Mouse (Mus musculus) stomach, postnatal 0 days (tissue): ENCODE results near the gene Pak7.

Experiments
- CTCF ChIP-seq: IDR thresholded peaks from 2 replicates; pipeline ENCODE4 v1.5.1; 2016; ENCODE audit warnings: antibody characterized with exemption, low read depth, mild to moderate bottlenecking, moderate library complexity
- EP300 ChIP-seq: optimal IDR thresholded peaks from 2 replicates; pipeline ENCODE3; 2016; ENCODE audit warnings: antibody characterized with exemption

DNA sequence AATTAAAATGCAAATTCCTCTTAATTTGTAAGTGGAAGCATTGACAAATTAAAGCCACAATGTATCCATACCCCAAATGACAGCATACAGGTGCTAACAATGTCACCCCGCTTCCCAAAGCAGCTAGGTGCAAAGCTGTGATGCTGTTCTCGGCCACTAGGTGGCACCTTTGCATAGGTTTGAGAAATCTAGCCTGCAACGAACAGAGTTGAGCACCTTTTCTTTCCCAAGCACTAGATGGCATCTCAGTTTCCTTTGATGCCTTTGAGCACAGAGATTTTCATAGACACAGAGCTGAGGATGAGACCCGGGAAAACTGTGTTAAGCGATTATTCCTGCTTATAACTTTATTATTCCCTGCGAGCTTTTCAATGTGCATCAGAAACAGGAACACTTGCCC is 238.8 kb downstream of the Pak7 start:
- TF ChIP-seq CTCF (peak; percentile 98), EP300 (no peak)
